Mouse (Mus musculus) MEL (cell line): ENCODE measurements at regions not wholly inside any gene's neighbourhood (a gene's known extent, or its start where the extent isn't known, plus 50 kb on each side); places are given as distances from the start of the nearest gene placed in this dataset.
"Not testable (repeated sequence)": the region's sequence is repeated elsewhere in the genome, so short reads cannot be mapped to it uniquely, and the experiment has no call there.

ENCODE experiments used
- DNase-seq: peaks from one replicate; pipeline ENCODE4 v3.0.0; 2011; ENCODE audit warnings: low read depth, low spot score
- H3K27ac ChIP-seq: 2 replicates; pipeline ENCODE4 v1.5.1; 2012; ENCODE audit warnings: low read depth, mild to moderate bottlenecking, control low read depth, low read length, moderate library complexity; ENCODE audit not compliant: control insufficient read depth
- H3K27me3 ChIP-seq, 2 experiments: fragments of 150-350 bp in 1 of 2; sonication (generic) in 1 of 2; 2 replicates each; pipeline ENCODE4 v1.6.1; 2012; ENCODE audit warnings: low read length in 2 of 2, mild to moderate bottlenecking in 2 of 2, improper control_type of control experiment in 1 of 2, moderate library complexity in 1 of 2; ENCODE audit not compliant: insufficient read depth in 2 of 2, control insufficient read depth in 1 of 2
- H3K36me3 ChIP-seq, 2 experiments: 2 replicates each; pipeline ENCODE4 v1.6.1; 2012 to 2014; ENCODE audit warnings: low read length in 2 of 2, improper control_type of control experiment in 1 of 2, inconsistent platforms in 1 of 2, mild to moderate bottlenecking in 1 of 2; ENCODE audit not compliant: insufficient read depth in 2 of 2, control insufficient read depth in 1 of 2
- H3K4me1 ChIP-seq, 2 experiments: fragments of 150-350 bp in 1 of 2; sonication (generic) in 1 of 2; 2 replicates each; pipeline ENCODE4 v1.6.1; 2012; ENCODE audit warnings: low read length in 2 of 2, improper control_type of control experiment in 1 of 2, mild to moderate bottlenecking in 1 of 2; ENCODE audit not compliant: insufficient read depth in 2 of 2, control insufficient read depth in 1 of 2
- H3K4me3 ChIP-seq, 2 experiments: fragments of 150-350 bp in 1 of 2; sonication (generic) in 1 of 2; 2 replicates each; pipeline ENCODE4 v1.5.1; 2012; ENCODE audit warnings: low read depth in 2 of 2, low read length in 2 of 2, mild to moderate bottlenecking in 2 of 2, moderate library complexity in 2 of 2, control low read depth in 1 of 2, improper control_type of control experiment in 1 of 2; ENCODE audit not compliant: control insufficient read depth in 1 of 2, insufficient read depth in 1 of 2
- H3K79me2 ChIP-seq: 2 replicates; pipeline ENCODE4 v1.6.1; 2012; ENCODE audit warnings: mild to moderate bottlenecking, low read length, moderate library complexity; ENCODE audit not compliant: control insufficient read depth, poor library complexity, insufficient read depth
- H3K9ac ChIP-seq: 2 replicates; pipeline ENCODE4 v1.6.1; 2012; ENCODE audit warnings: low read depth, mild to moderate bottlenecking, control low read depth, low read length, moderate library complexity; ENCODE audit not compliant: control insufficient read depth, poor library complexity, severe bottlenecking
- H3K9me3 ChIP-seq: fragments of 150-350 bp; sonication (generic); replicated peaks from 2 replicates; pipeline ENCODE4 v1.6.1; 2012; ENCODE audit warnings: mild to moderate bottlenecking, low read length, improper control_type of control experiment, moderate library complexity; ENCODE audit not compliant: insufficient read depth
- BHLHE40 ChIP-seq: IDR thresholded peaks from 2 replicates; pipeline ENCODE4 v1.6.1; 2012; ENCODE audit warnings: low read depth, mild to moderate bottlenecking, inconsistent platforms, low read length, improper control_type of control experiment, borderline replicate concordance
- CHD2 ChIP-seq: IDR thresholded peaks from 2 replicates; pipeline ENCODE4 v1.6.1; 2011; ENCODE audit warnings: low read length, improper control_type of control experiment
- CTCF ChIP-seq, 3 experiments: IDR thresholded peaks in 2 of 3; conservative IDR thresholded peaks in 1 of 3; 2 replicates each; pipeline ENCODE4 v1.5.1; 2011 to 2012; ENCODE audit warnings: low read length in 3 of 3, low read depth in 2 of 3, mild to moderate bottlenecking in 2 of 3, improper control_type of control experiment in 1 of 3, inconsistent platforms in 1 of 3, mixed read lengths in 1 of 3, moderate library complexity in 1 of 3; ENCODE audit not compliant: control insufficient read depth in 1 of 3, insufficient read depth in 1 of 3, poor library complexity in 1 of 3, severe bottlenecking in 1 of 3
- ETS1 ChIP-seq: IDR thresholded peaks from 2 replicates; pipeline ENCODE4 v1.6.1; 2012; ENCODE audit warnings: low read depth, mild to moderate bottlenecking, inconsistent platforms, low read length, improper control_type of control experiment, moderate library complexity
- HCFC1 ChIP-seq: IDR thresholded peaks from 2 replicates; pipeline ENCODE4 v1.6.1; 2012; ENCODE audit warnings: low read depth, mild to moderate bottlenecking, inconsistent platforms, low read length, improper control_type of control experiment, moderate library complexity
- JUND ChIP-seq: IDR thresholded peaks from 2 replicates; pipeline ENCODE4 v1.6.1; 2011; ENCODE audit warnings: low read depth, mild to moderate bottlenecking, improper control_type of control experiment, low read length
- MAZ ChIP-seq: IDR thresholded peaks from 2 replicates; pipeline ENCODE4 v1.6.1; 2012; ENCODE audit warnings: low read depth, mild to moderate bottlenecking, inconsistent platforms, low read length, improper control_type of control experiment
- MYB ChIP-seq: IDR thresholded peaks from 2 replicates; pipeline ENCODE4 v1.6.1; 2011; ENCODE audit warnings: mild to moderate bottlenecking, low read depth, low read length, improper control_type of control experiment
- MYC ChIP-seq: IDR thresholded peaks from 2 replicates; pipeline ENCODE4 v1.6.1; 2011; ENCODE audit warnings: low read depth, mild to moderate bottlenecking, low read length, improper control_type of control experiment, moderate library complexity
- POLR2A ChIP-seq, 2 experiments: IDR thresholded peaks; 2 replicates each; pipeline ENCODE4 v1.6.1; 2011 to 2012; ENCODE audit warnings: low read length in 2 of 2, mild to moderate bottlenecking in 2 of 2, control low read depth in 1 of 2, improper control_type of control experiment in 1 of 2, low read depth in 1 of 2, moderate library complexity in 1 of 2; ENCODE audit not compliant: control insufficient read depth in 1 of 2, insufficient read depth in 1 of 2, poor library complexity in 1 of 2
- RAD21 ChIP-seq: IDR thresholded peaks from 2 replicates; pipeline ENCODE4 v1.6.1; 2011; ENCODE audit warnings: mild to moderate bottlenecking, low read depth, low read length, improper control_type of control experiment
- SIN3A ChIP-seq: IDR thresholded peaks from 2 replicates; pipeline ENCODE4 v1.6.1; 2012; ENCODE audit warnings: low read length, improper control_type of control experiment, inconsistent platforms
- TBP ChIP-seq: IDR thresholded peaks from 2 replicates; pipeline ENCODE4 v1.8.0; 2011; ENCODE audit warnings: low read depth, low read length, improper control_type of control experiment
- USF1 ChIP-seq: IDR thresholded peaks from 2 replicates; pipeline ENCODE4 v1.6.1; 2014; ENCODE audit warnings: low read depth, mild to moderate bottlenecking, inconsistent platforms, low read length, improper control_type of control experiment, moderate library complexity
- ZC3H11A ChIP-seq: IDR thresholded peaks from 2 replicates; pipeline ENCODE4 v1.6.1; 2012; ENCODE audit warnings: low read depth, mild to moderate bottlenecking, inconsistent platforms, low read length, improper control_type of control experiment
- ZKSCAN1 ChIP-seq: IDR thresholded peaks from 2 replicates; pipeline ENCODE4 v1.6.1; 2012; ENCODE audit warnings: low read depth, mild to moderate bottlenecking, inconsistent platforms, low read length, improper control_type of control experiment, moderate library complexity
- ZMIZ1 ChIP-seq: IDR thresholded peaks from 2 replicates; pipeline ENCODE4 v1.6.1; 2012; ENCODE audit warnings: low read depth, mild to moderate bottlenecking, inconsistent platforms, low read length, improper control_type of control experiment, moderate library complexity

DNA sequence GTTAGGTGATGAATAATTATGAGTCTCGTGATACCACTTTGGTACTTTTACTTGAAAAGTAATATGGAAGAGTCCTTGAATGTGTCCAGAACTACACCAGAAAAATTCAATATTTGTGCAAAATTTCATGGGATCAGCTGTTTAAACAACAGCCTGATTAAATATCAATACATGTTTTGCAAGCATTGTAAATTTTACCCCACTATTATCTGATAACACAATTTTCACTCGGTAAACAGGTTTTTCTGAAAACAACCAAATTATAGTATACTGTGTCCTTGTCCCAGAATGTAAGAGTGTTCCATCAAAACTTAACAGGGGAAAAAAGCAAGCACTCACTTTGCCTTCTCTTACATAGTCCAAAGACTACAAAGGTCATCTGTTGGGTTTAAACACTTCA is 343.1 kb upstream of the Fign start:
- Histone ChIP-seq H3K4me3 (no peak overlapping the region), H3K9me3 (no peaks in the 10 kb centered on the region), H3K79me2 (no peaks in the 10 kb centered on the region), H3K36me3 (no peaks in the 10 kb centered on the region), H3K27ac (no peak overlapping the region), H3K4me1 (no peaks in the 10 kb centered on the region), H3K27me3 (no peaks in the 10 kb centered on the region), H3K9ac (no peak overlapping the region)
- DNase-seq: no peak
- TF ChIP-seq ZMIZ1 (no peak), MAZ (no peak), CTCF (IDR thresholded peaks at IDR 0.05 in 2 of 3, conservative IDR thresholded peaks at IDR 0.05 in 1 of 3; ENCODE audit: control insufficient read depth in 1 of 3, insufficient read depth in 1 of 3, low read depth in 2 of 3, low read length in 3 of 3, poor library complexity in 1 of 3, severe bottlenecking in 1 of 3) (no peak), ETS1 (no peak), ZC3H11A (no peak), JUND (no peak), USF1 (no peak), HCFC1 (no peak), TBP (no peak), SIN3A (no peak), BHLHE40 (no peak), ZKSCAN1 (no peak)

DNA sequence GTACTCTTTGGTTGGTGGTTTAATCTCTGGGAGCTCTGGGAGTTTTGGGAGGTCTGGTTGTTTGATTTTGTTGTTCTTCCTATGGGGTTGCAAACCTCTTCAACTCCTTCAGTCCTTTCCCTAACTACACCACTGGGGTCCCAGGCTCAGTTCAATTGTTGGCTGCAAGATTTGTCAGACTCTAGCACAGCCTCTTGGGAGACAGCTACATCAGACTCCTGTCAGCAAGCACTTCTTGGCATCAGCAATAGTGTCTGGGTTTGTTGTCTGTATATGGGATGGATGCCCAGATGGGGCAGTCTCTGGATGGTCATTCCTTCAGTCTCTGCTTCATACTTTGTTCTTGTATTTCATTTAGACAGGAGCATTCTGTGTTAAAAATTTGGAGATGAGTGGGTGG is 319.3 kb upstream of the Fign start:
- H3K36me3 ChIP-seq, H3K4me1 ChIP-seq, H3K27me3 ChIP-seq, H3K9me3 ChIP-seq, DNase-seq, H3K27ac ChIP-seq, H3K4me3 ChIP-seq, H3K79me2 ChIP-seq, H3K9ac ChIP-seq: not testable (repeated sequence)

DNA sequence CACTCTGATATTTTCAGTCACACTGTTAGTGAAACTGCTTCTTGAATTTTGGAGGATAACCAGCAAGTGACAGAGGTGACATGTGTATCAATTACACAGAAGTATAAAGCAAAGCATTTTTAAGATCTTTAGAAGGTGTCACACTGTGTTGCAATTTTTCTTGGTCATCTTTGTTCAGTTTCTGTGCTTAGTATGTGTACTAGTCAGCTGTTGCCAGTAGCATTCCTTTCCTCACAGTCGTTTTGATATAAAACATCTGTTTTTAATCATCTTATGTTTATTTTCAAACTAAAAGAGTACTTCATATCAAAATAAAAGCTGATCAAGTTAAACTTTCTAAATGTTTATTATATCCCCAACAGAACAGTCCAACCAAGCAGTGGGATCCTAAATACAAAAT is 316.0 kb upstream of the Fign start:
- no peaks in the 10 kb centered on the region for H3K36me3 ChIP-seq
- no peak overlapping the region for H3K9ac ChIP-seq
- TF ChIP-seq MYB (no peak), MYC (no peak), POLR2A (IDR thresholded peaks at IDR 0.05; ENCODE audit: control insufficient read depth in 1 of 2, insufficient read depth in 1 of 2, low read depth in 1 of 2, low read length in 2 of 2, poor library complexity in 1 of 2) (no peak), CHD2 (no peak), RAD21 (no peak), JUND (no peak)
- TF ChIP-seq, all 39 proteins: peak for 0
- Histone ChIP-seq H3K27ac (no peak overlapping the region), H3K4me3 (no peak overlapping the region), H3K4me1 (no peaks in the 10 kb centered on the region), H3K79me2 (no peaks in the 10 kb centered on the region), H3K9me3 (no peaks in the 10 kb centered on the region), H3K27me3 (no peaks in the 10 kb centered on the region)
- DNase-seq: no peak
